Mouse (Mus musculus) myocyte (in vitro differentiated cells): ENCODE results near the gene Eipr1.

Experiments used
- CEBPB ChIP-seq: IDR thresholded peaks from 2 replicates; pipeline ENCODE4 v1.6.1; 2011; ENCODE audit warnings: mild to moderate bottlenecking, moderate library complexity; ENCODE audit not compliant: poor library complexity, insufficient read depth, severe bottlenecking
- E2F4 ChIP-seq: IDR thresholded peaks from one replicate; pipeline ENCODE4 v1.6.1; 2011; ENCODE audit warnings: mild to moderate bottlenecking, control low read depth, moderate library complexity; ENCODE audit not compliant: insufficient read depth
- MAX ChIP-seq: IDR thresholded peaks from one replicate; pipeline ENCODE4 v1.6.1; 2011; ENCODE audit warnings: low read depth, mild to moderate bottlenecking, control low read depth
- MYOD1 ChIP-seq, 3 experiments: IDR thresholded peaks; one replicate each; pipeline ENCODE4 v1.6.1; 2011; ENCODE audit warnings: control low read depth in 2 of 3, low read depth in 2 of 3, mild to moderate bottlenecking in 2 of 3, moderate library complexity in 1 of 3; ENCODE audit not compliant: insufficient read length in 2 of 3, control insufficient read depth in 1 of 3
- MYOG ChIP-seq, 3 experiments: IDR thresholded peaks; one replicate each; pipeline ENCODE4 v1.6.1; 2011; ENCODE audit warnings: control low read depth in 2 of 3, low read depth in 2 of 3, mild to moderate bottlenecking in 2 of 3; ENCODE audit not compliant: insufficient read length in 2 of 3, control insufficient read depth in 1 of 3, insufficient read depth in 1 of 3
- POLR2A ChIP-seq: IDR thresholded peaks from one replicate; pipeline ENCODE4 v1.6.1; 2011; ENCODE audit warnings: low read depth, mild to moderate bottlenecking, control low read depth, moderate library complexity; ENCODE audit not compliant: insufficient read length
- POLR2AphosphoS2 ChIP-seq: IDR thresholded peaks from one replicate; pipeline ENCODE4 v1.6.1; 2011; ENCODE audit warnings: low read depth, control low read depth; ENCODE audit not compliant: insufficient read length
- REST ChIP-seq: IDR thresholded peaks from one replicate; pipeline ENCODE4 v1.6.1; 2011; ENCODE audit warnings: mild to moderate bottlenecking, control low read depth, moderate library complexity; ENCODE audit not compliant: insufficient read depth, insufficient read length
- SRF ChIP-seq: IDR thresholded peaks from one replicate; pipeline ENCODE4 v1.6.1; 2011; ENCODE audit warnings: low read depth; ENCODE audit not compliant: control insufficient read depth, insufficient read length
- TCF12 ChIP-seq: IDR thresholded peaks from one replicate; pipeline ENCODE4 v1.6.1; 2011; ENCODE audit warnings: mild to moderate bottlenecking, control low read depth; ENCODE audit not compliant: poor library complexity, insufficient read depth, severe bottlenecking
- TCF3 ChIP-seq: IDR thresholded peaks from one replicate; pipeline ENCODE4 v1.6.1; 2011; ENCODE audit warnings: low read depth, control low read depth; ENCODE audit not compliant: insufficient read length
- USF1 ChIP-seq: IDR thresholded peaks from one replicate; pipeline ENCODE4 v1.6.1; 2011; ENCODE audit warnings: low read depth, mild to moderate bottlenecking, control low read depth, moderate library complexity

- TF ChIP-seq POLR2A = no peak
- TF ChIP-seq MAX = no peak
- TF ChIP-seq E2F4 = no peak
- no peak for TF ChIP-seq MYOG (IDR thresholded peaks at IDR 0.05; ENCODE audit: control insufficient read depth in 1 of 3, insufficient read depth in 1 of 3, insufficient read length in 2 of 3, low read depth in 2 of 3)
- no peak for TF ChIP-seq CEBPB
- no peak for TF ChIP-seq SRF
- no peak for TF ChIP-seq POLR2AphosphoS2
- no peak for TF ChIP-seq TCF12
- TF ChIP-seq USF1 = no peak
- no peak for TF ChIP-seq MYOD1 (IDR thresholded peaks at IDR 0.05; ENCODE audit: control insufficient read depth in 1 of 3, insufficient read length in 2 of 3, low read depth in 2 of 3)
- TF ChIP-seq TCF3 = no peak
- TF ChIP-seq REST = no peak
These were observed 43.4 kb downstream of the Eipr1 start for GRCm38 (mm10) chr12:28795041-28795440.
